Mouse (Mus musculus): ENCODE results near the gene Haus2.

DNA sequence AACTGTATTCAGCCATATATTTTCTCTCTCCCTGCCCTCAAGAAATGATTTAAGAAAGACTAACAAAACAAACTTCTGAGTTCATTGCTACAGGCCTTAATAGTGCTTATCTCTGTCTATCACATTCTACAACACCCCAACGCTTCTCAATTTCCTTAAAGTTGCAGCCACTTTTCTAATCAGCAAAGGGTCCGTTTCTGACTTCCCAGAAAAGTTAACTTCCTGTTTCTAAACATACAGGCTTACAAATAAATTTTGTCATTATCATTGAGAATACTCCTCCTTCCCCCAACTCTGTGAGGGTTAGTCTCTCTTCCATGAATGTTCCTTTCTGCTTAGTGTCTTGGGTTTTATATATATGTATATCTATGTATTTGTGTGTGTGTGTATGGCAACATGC lies 43.8 kb upstream of the Haus2 start:
- no peak for TF ChIP-seq CTCF (IDR thresholded peaks at IDR 0.05; ENCODE audit: low read depth)
- peak; percentile 45 for TF ChIP-seq EP300 (IDR thresholded peaks at IDR 0.05; ENCODE audit: low read depth)

Measured in liver, embryonic 14.5 days (tissue).